Mouse (Mus musculus) heart, embryonic 10.5 days (tissue): ENCODE results near the gene 4930415O20Rik. TPM values are rescaled to one million over a fixed set of nuclear protein-coding genes. Genes with fewer than 3 reads are reported as not detected.
"Not testable (repeated sequence)": the region's sequence is repeated elsewhere in the genome, so short reads cannot be mapped to it uniquely, and the experiment has no call there.

Experiments used
- DNase-seq: peaks from one replicate; pipeline ENCODE4 v3.0.0-alpha.2; 2017; ENCODE audit warnings: low spot score
- H3K27ac ChIP-seq: fragments of 300-500 bp; sonication (generic); 2 replicates; pipeline ENCODE4 v1.5.1; 2016; ENCODE audit warnings: mild to moderate bottlenecking
- H3K27me3 ChIP-seq: fragments of 300-500 bp; sonication (generic); 2 replicates; pipeline ENCODE4 v1.6.1; 2016; ENCODE audit warnings: mild to moderate bottlenecking; ENCODE audit not compliant: poor library complexity, insufficient read depth, severe bottlenecking
- H3K36me3 ChIP-seq: fragments of 300-500 bp; sonication (generic); 2 replicates; pipeline ENCODE4 v1.6.1; 2016; ENCODE audit warnings: mild to moderate bottlenecking, moderate library complexity
- H3K4me1 ChIP-seq: fragments of 300-500 bp; sonication (generic); 2 replicates; pipeline ENCODE4 v1.6.1; 2016; ENCODE audit warnings: mild to moderate bottlenecking
- H3K4me3 ChIP-seq: fragments of 300-500 bp; sonication (generic); 2 replicates; pipeline ENCODE4 v1.5.1; 2016; ENCODE audit warnings: mild to moderate bottlenecking, moderate library complexity
- H3K9me3 ChIP-seq: fragments of 300-500 bp; sonication (generic); 2 replicates; pipeline ENCODE4 v1.6.1; 2016; ENCODE audit warnings: mild to moderate bottlenecking, moderate library complexity
- WGBS: fragments of 180-500 bp; shearing (Covaris S2); methylation state at CpG from one replicate; pipeline ENCODE4 v1.1.7; 2016; 5-methylcytosine and 5-hydroxymethylcytosine counted together
- polyA plus RNA-seq: library from polyadenylated mRNA; unstranded; fragments of >200 nt; fragmentation: Nextera tagmentation; extraction: Ambion mirVana; gene quantifications from 2 replicates; pipeline ENCODE4 v1.2.1, GENCODE M21; 2016

The 4930415O20Rik gene
- polyA plus RNA-seq, 1 experiment from 2014 or later = 0.43 TPM

GRCm38 (mm10) chr15:98579795-98580464 lies 9.1 kb downstream of the 4930415O20Rik start:
- Histone ChIP-seq H3K4me3 (no peak overlapping the region), H3K27ac (no peak overlapping the region), H3K36me3 (no peaks in the 10 kb centered on the region), H3K27me3 (no peaks in the 10 kb centered on the region), H3K9me3 (no peaks in the 10 kb centered on the region), H3K4me1 (peaks cover 18% of the 10 kb centered on the region; the same call in 1 of the 2 replicates)
- peak; percentile 93 for DNase-seq
- WGBS = 34% methylated on average over 5 of the region's 5 CpGs

GRCm38 (mm10) chr15:98582410-98582809 lies 11.6 kb downstream of the 4930415O20Rik start:
- Histone ChIP-seq H3K27me3 (no peaks in the 10 kb centered on the region), H3K27ac (no peak overlapping the region), H3K4me1 (peaks cover 30% of the 10 kb centered on the region), H3K9me3 (no peaks in the 10 kb centered on the region), H3K4me3 (no peak overlapping the region), H3K36me3 (no peaks in the 10 kb centered on the region)
- DNase-seq = no peak
- WGBS = 77% methylated on average over 8 of the region's 8 CpGs

GRCm38 (mm10) chr15:98582996-98583395 lies 12.2 kb downstream of the 4930415O20Rik start:
- DNase-seq = no peak
- Histone ChIP-seq H3K4me3 (no peak overlapping the region), H3K36me3 (no peaks in the 10 kb centered on the region), H3K27ac (no peak overlapping the region), H3K9me3 (no peaks in the 10 kb centered on the region), H3K27me3 (no peaks in the 10 kb centered on the region), H3K4me1 (peaks cover 30% of the 10 kb centered on the region)
- 69% methylated on average over 8 of the region's 8 CpGs for WGBS

- H3K27ac ChIP-seq = peak overlapping the region; percentile 67
- peaks cover 23% of the 10 kb centered on the region for H3K36me3 ChIP-seq
- no peaks in the 10 kb centered on the region for H3K27me3 ChIP-seq
- no peak for DNase-seq
- peaks cover 31% of the 10 kb centered on the region for H3K4me1 ChIP-seq
- no peaks in the 10 kb centered on the region for H3K9me3 ChIP-seq
- whole genome bisulfite sequencing = 33% methylated on average over 7 of the region's 7 CpGs
- no peak overlapping the region for H3K4me3 ChIP-seq
These were observed 14.6 kb downstream of the 4930415O20Rik start for GRCm38 (mm10) chr15:98585421-98585820.

- 63% methylated on average over 9 of the region's 9 CpGs for WGBS
- peaks cover 31% of the 10 kb centered on the region for H3K36me3 ChIP-seq
- peak overlapping the region; percentile 67; the same call in 1 of the 2 replicates for H3K27ac ChIP-seq
- not testable (repeated sequence) for H3K4me3 ChIP-seq, H3K9me3 ChIP-seq, DNase-seq, H3K27me3 ChIP-seq
- peaks cover 33% of the 10 kb centered on the region for H3K4me1 ChIP-seq
These were observed 15.3 kb downstream of the 4930415O20Rik start for GRCm38 (mm10) chr15:98586141-98586540.

- H3K4me3 ChIP-seq = no peak overlapping the region
- no peak for DNase-seq
- no peaks in the 10 kb centered on the region for H3K27me3 ChIP-seq
- WGBS = 84% methylated on average over 11 of the region's 11 CpGs
- H3K36me3 ChIP-seq = peaks cover 47% of the 10 kb centered on the region
- H3K4me1 ChIP-seq = peaks cover 29% of the 10 kb centered on the region
- no peaks in the 10 kb centered on the region for H3K9me3 ChIP-seq
- no peak overlapping the region for H3K27ac ChIP-seq
These were observed 16.9 kb downstream of the 4930415O20Rik start for GRCm38 (mm10) chr15:98587751-98588150.

GRCm38 (mm10) chr15:98589640-98590336 lies 19.0 kb downstream of the 4930415O20Rik start:
- H3K36me3 ChIP-seq = peaks cover 67% of the 10 kb centered on the region
- H3K9me3 ChIP-seq = no peaks in the 10 kb centered on the region
- 54% methylated on average over 7 of the region's 7 CpGs for WGBS
- H3K4me1 ChIP-seq = peaks cover 25% of the 10 kb centered on the region
- no peak overlapping the region for H3K27ac ChIP-seq
- no peak for DNase-seq
- H3K27me3 ChIP-seq = no peaks in the 10 kb centered on the region
- H3K4me3 ChIP-seq = no peak overlapping the region

GRCm38 (mm10) chr15:98591396-98591795 lies 20.6 kb downstream of the 4930415O20Rik start:
- peaks cover 11% of the 10 kb centered on the region for H3K4me1 ChIP-seq
- no peaks in the 10 kb centered on the region for H3K9me3 ChIP-seq
- 70% methylated on average over 4 of the region's 4 CpGs for WGBS
- H3K36me3 ChIP-seq = peaks cover 83% of the 10 kb centered on the region
- DNase-seq = no peak
- H3K27me3 ChIP-seq = no peaks in the 10 kb centered on the region
- no peak overlapping the region for H3K4me3 ChIP-seq
- no peak overlapping the region for H3K27ac ChIP-seq

- H3K27ac ChIP-seq = no peak overlapping the region
- peaks cover 100% of the 10 kb centered on the region for H3K36me3 ChIP-seq
- no peaks in the 10 kb centered on the region for H3K27me3 ChIP-seq
- no peak for DNase-seq
- 75% methylated on average over 19 of the region's 19 CpGs for WGBS
- H3K9me3 ChIP-seq = no peaks in the 10 kb centered on the region
- H3K4me1 ChIP-seq = peaks cover 11% of the 10 kb centered on the region
- 0 out of 2 replicates have a peak overlapping the region, but pooled peaks have one; percentile 1 for H3K4me3 ChIP-seq
These were observed 23.4 kb downstream of the 4930415O20Rik start for GRCm38 (mm10) chr15:98594193-98594592.

GRCm38 (mm10) chr15:98595049-98595448 lies 24.2 kb downstream of the 4930415O20Rik start:
- H3K9me3 ChIP-seq = no peaks in the 10 kb centered on the region
- no peaks in the 10 kb centered on the region for H3K27me3 ChIP-seq
- WGBS = 93% methylated on average over 5 of the region's 5 CpGs
- peaks cover 17% of the 10 kb centered on the region for H3K4me1 ChIP-seq
- peaks cover 100% of the 10 kb centered on the region for H3K36me3 ChIP-seq
- no peak overlapping the region for H3K4me3 ChIP-seq
- no peak overlapping the region for H3K27ac ChIP-seq
- no peak for DNase-seq

- Histone ChIP-seq H3K4me1 (peaks cover 27% of the 10 kb centered on the region), H3K36me3 (peaks cover 100% of the 10 kb centered on the region), H3K9me3 (no peaks in the 10 kb centered on the region), H3K27me3 (no peaks in the 10 kb centered on the region), H3K27ac (no peak overlapping the region), H3K4me3 (no peak overlapping the region)
- 93% methylated on average over 14 of the region's 14 CpGs for WGBS
- no peak for DNase-seq
These were observed 25.8 kb downstream of the 4930415O20Rik start for GRCm38 (mm10) chr15:98596609-98597008.

- Histone ChIP-seq H3K4me3 (no peak overlapping the region), H3K36me3 (peaks cover 94% of the 10 kb centered on the region), H3K27ac (peak overlapping the region; percentile 98; the same call in 1 of the 2 replicates), H3K4me1 (peaks cover 57% of the 10 kb centered on the region), H3K9me3 (no peaks in the 10 kb centered on the region), H3K27me3 (no peaks in the 10 kb centered on the region)
- 82% methylated on average over 12 of the region's 12 CpGs for WGBS
- DNase-seq = no peak
These were observed 29.4 kb downstream of the 4930415O20Rik start for GRCm38 (mm10) chr15:98600036-98600709.

GRCm38 (mm10) chr15:98601832-98602190 lies 31.0 kb downstream of the 4930415O20Rik start:
- no peaks in the 10 kb centered on the region for H3K27me3 ChIP-seq
- H3K4me3 ChIP-seq = peak overlapping the region; percentile 52
- peak overlapping the region; percentile 98 for H3K27ac ChIP-seq
- no peaks in the 10 kb centered on the region for H3K9me3 ChIP-seq
- WGBS = 35% methylated on average over 7 of the region's 7 CpGs
- no peak for DNase-seq
- H3K36me3 ChIP-seq = peaks cover 83% of the 10 kb centered on the region
- peaks cover 73% of the 10 kb centered on the region for H3K4me1 ChIP-seq
